Mouse (Mus musculus) E14TG2a.4 (cell line): ENCODE results near the gene Polr1a.

ENCODE experiments used
- H3K27me3 ChIP-seq: 2 replicates; pipeline ENCODE4 v1.6.1; 2014; ENCODE audit warnings: low read length, control low read depth; ENCODE audit not compliant: insufficient read depth
- H3K36me3 ChIP-seq: 2 replicates; pipeline ENCODE4 v1.6.1; 2014; ENCODE audit warnings: low read length, control low read depth; ENCODE audit not compliant: insufficient read depth
- H3K4me1 ChIP-seq: replicated peaks from 2 replicates; pipeline ENCODE4 v1.6.1; 2014; ENCODE audit warnings: low read depth, low read length, control low read depth
- H3K4me3 ChIP-seq: replicated peaks from 2 replicates; pipeline ENCODE4 v1.5.1; 2014; ENCODE audit warnings: mild to moderate bottlenecking, low read length
- H3K9me3 ChIP-seq: 2 replicates; pipeline ENCODE4 v1.6.1; 2014; ENCODE audit warnings: low read length, control low read depth
- CTCF ChIP-seq: conservative IDR thresholded peaks from 2 replicates; pipeline ENCODE4 v1.5.1; 2014; ENCODE audit warnings: low read length
- NANOG ChIP-seq: IDR thresholded peaks from 2 replicates; pipeline ENCODE4 v1.6.1; 2014; ENCODE audit warnings: borderline replicate concordance, low read length, mixed read lengths
- POU5F1 ChIP-seq: IDR thresholded peaks from 2 replicates; pipeline ENCODE4 v1.6.1; 2014; ENCODE audit warnings: low read length, borderline replicate concordance

The Polr1a gene

GRCm38 (mm10) chr6:71999917-72000512, 91.2 kb downstream of the Polr1a start:
- TF ChIP-seq POU5F1 (no peak), CTCF (no peak), NANOG (no peak)
- Histone ChIP-seq H3K9me3 (no peaks in the 10 kb centered on the region), H3K27me3 (no peaks in the 10 kb centered on the region), H3K4me3 (no peak overlapping the region), H3K4me1 (no peaks in the 10 kb centered on the region), H3K36me3 (no peaks in the 10 kb centered on the region)

GRCm38 (mm10) chr6:72001220-72001777, 92.4 kb downstream of the Polr1a start:
- no peak overlapping the region for H3K4me3 ChIP-seq
- TF ChIP-seq POU5F1 = no peak
- no peak for TF ChIP-seq CTCF
- TF ChIP-seq NANOG = no peak
- H3K4me1 ChIP-seq = no peaks in the 10 kb centered on the region
- H3K9me3 ChIP-seq = no peaks in the 10 kb centered on the region
- H3K27me3 ChIP-seq = no peaks in the 10 kb centered on the region
- no peaks in the 10 kb centered on the region for H3K36me3 ChIP-seq

- H3K27me3 ChIP-seq = no peaks in the 10 kb centered on the region
- no peaks in the 10 kb centered on the region for H3K36me3 ChIP-seq
- H3K9me3 ChIP-seq = peaks cover 13% of the 10 kb centered on the region
- no peaks in the 10 kb centered on the region for H3K4me1 ChIP-seq
- TF ChIP-seq NANOG = no peak
- TF ChIP-seq CTCF = no peak
- H3K4me3 ChIP-seq = no peak overlapping the region
These were observed 98.8 kb downstream of the Polr1a start for GRCm38 (mm10) chr6:72007411-72008212.

- Histone ChIP-seq H3K4me3 (no peak overlapping the region), H3K36me3 (no peaks in the 10 kb centered on the region), H3K4me1 (no peaks in the 10 kb centered on the region), H3K27me3 (no peaks in the 10 kb centered on the region), H3K9me3 (peaks cover 13% of the 10 kb centered on the region)
- TF ChIP-seq CTCF = no peak
- TF ChIP-seq POU5F1 = no peak
- no peak for TF ChIP-seq NANOG
These were observed 99.4 kb downstream of the Polr1a start for GRCm38 (mm10) chr6:72008213-72008655.

GRCm38 (mm10) chr6:72009454-72009853, 100.6 kb downstream of the Polr1a start:
- Histone ChIP-seq H3K27me3 (no peaks in the 10 kb centered on the region), H3K9me3 (peaks cover 13% of the 10 kb centered on the region), H3K4me1 (no peaks in the 10 kb centered on the region), H3K36me3 (no peaks in the 10 kb centered on the region), H3K4me3 (no peak overlapping the region)
- TF ChIP-seq POU5F1 = no peak
- TF ChIP-seq NANOG = no peak
- no peak for TF ChIP-seq CTCF

GRCm38 (mm10) chr6:72014033-72014432, 105.2 kb downstream of the Polr1a start:
- Histone ChIP-seq H3K27me3 (no peaks in the 10 kb centered on the region; the same call in 1 of the 2 replicates), H3K4me3 (no peak overlapping the region), H3K4me1 (no peaks in the 10 kb centered on the region), H3K36me3 (no peaks in the 10 kb centered on the region), H3K9me3 (peaks cover 10% of the 10 kb centered on the region)
- no peak for TF ChIP-seq POU5F1
- no peak for TF ChIP-seq NANOG
- no peak for TF ChIP-seq CTCF

- Histone ChIP-seq H3K4me3 (no peak overlapping the region), H3K4me1 (no peaks in the 10 kb centered on the region), H3K27me3 (no peaks in the 10 kb centered on the region; the same call in 1 of the 2 replicates), H3K9me3 (no peaks in the 10 kb centered on the region), H3K36me3 (no peaks in the 10 kb centered on the region)
- TF ChIP-seq POU5F1 (no peak), NANOG (no peak), CTCF (no peak)
These were observed 109.2 kb downstream of the Polr1a start for GRCm38 (mm10) chr6:72018052-72018451.

- TF ChIP-seq CTCF (no peak), NANOG (no peak), POU5F1 (no peak)
- no peaks in the 10 kb centered on the region for H3K4me1 ChIP-seq
- no peaks in the 10 kb centered on the region for H3K9me3 ChIP-seq
- no peaks in the 10 kb centered on the region for H3K27me3 ChIP-seq
- no peaks in the 10 kb centered on the region for H3K36me3 ChIP-seq
- no peak overlapping the region for H3K4me3 ChIP-seq
These were observed 116.6 kb downstream of the Polr1a start for GRCm38 (mm10) chr6:72025497-72025896.
